Mouse (Mus musculus) embryo, embryonic 10.5 days (tissue): ENCODE results near the gene Tsr1.

Source experiments
- DNase-seq: peaks from one replicate; pipeline ENCODE4 v3.0.0-alpha.2; 2015; ENCODE audit warnings: low spot score

Gene Tsr1

GRCm38 (mm10) chr11:74898517-74898827, 601 bp downstream of the Tsr1 start:
- no peak for DNase-seq

GRCm38 (mm10) chr11:74901555-74901954, 3.7 kb downstream of the Tsr1 start:
- DNase-seq, result no peak

- DNase-seq, result no peak
Observed at GRCm38 (mm10) chr11:74902416-74902815, 4.5 kb downstream of the Tsr1 start.

- no peak for DNase-seq
Observed at GRCm38 (mm10) chr11:74907850-74908249, 10.0 kb downstream of the Tsr1 start.

GRCm38 (mm10) chr11:74908618-74909399, 10.9 kb downstream of the Tsr1 start:
- no peak for DNase-seq

- no peak for DNase-seq
Observed at GRCm38 (mm10) chr11:74909978-74910377, 12.1 kb downstream of the Tsr1 start.

- no peak for DNase-seq
Observed at GRCm38 (mm10) chr11:74912492-74912891, 14.6 kb downstream of the Tsr1 start.

- no peak for DNase-seq
Observed at GRCm38 (mm10) chr11:74919249-74919648, 21.4 kb downstream of the Tsr1 start.

GRCm38 (mm10) chr11:74924149-74924548, 26.3 kb downstream of the Tsr1 start:
- peak; percentile 46 for DNase-seq

- DNase-seq, result peak; percentile 97
Observed at GRCm38 (mm10) chr11:74925577-74926387, 27.9 kb downstream of the Tsr1 start, which contains the start of the genes Smg6 and Srr. Gene Smg6 (plus strand): TSS chr11:74925823. Gene Srr (minus strand): TSS chr11:74925948.

- DNase-seq, result no peak
Observed at GRCm38 (mm10) chr11:74926388-74927005, 28.6 kb downstream of the Tsr1 start.

GRCm38 (mm10) chr11:74927236-74927725, 29.4 kb downstream of the Tsr1 start:
- no peak for DNase-seq

- DNase-seq, result no peak
Observed at GRCm38 (mm10) chr11:74929111-74929510, 31.2 kb downstream of the Tsr1 start.

GRCm38 (mm10) chr11:74930391-74930790, 32.5 kb downstream of the Tsr1 start:
- DNase-seq, result no peak

- peak; percentile 74 for DNase-seq
Observed at GRCm38 (mm10) chr11:74946348-74946747, 48.5 kb downstream of the Tsr1 start.

- DNase-seq, result no peak
Observed at GRCm38 (mm10) chr11:74954901-74955300, 57.0 kb downstream of the Tsr1 start.

GRCm38 (mm10) chr11:74956006-74956405, 58.1 kb downstream of the Tsr1 start:
- no peak for DNase-seq

- DNase-seq, result no peak
Observed at GRCm38 (mm10) chr11:74957600-74957999, 59.7 kb downstream of the Tsr1 start.
